Mouse (Mus musculus) thymus, adult 2 months (tissue): ENCODE results near the gene Spi1. TPM values are rescaled to one million over a fixed set of nuclear protein-coding genes. Genes with fewer than 3 reads are reported as not detected.

Experiments
- DNase-seq: peaks from one replicate; pipeline ENCODE4 v3.0.0; 2021
- H3K27ac ChIP-seq: fragments of 200-500 bp; 2 replicates; pipeline ENCODE4 v1.5.1; 2012; ENCODE audit warnings: low read length, control low read depth; ENCODE audit not compliant: control insufficient read depth, insufficient read depth
- H3K27me3 ChIP-seq: fragments of 200-500 bp; 2 replicates; pipeline ENCODE4 v1.6.1; 2012; ENCODE audit warnings: mild to moderate bottlenecking, low read length, moderate library complexity, mixed read lengths; ENCODE audit not compliant: control insufficient read depth, insufficient read depth
- H3K36me3 ChIP-seq: fragments of 200-500 bp; 2 replicates; pipeline ENCODE4 v1.6.1; 2012; ENCODE audit warnings: mild to moderate bottlenecking, low read length, moderate library complexity; ENCODE audit not compliant: control insufficient read depth, insufficient read depth
- H3K4me1 ChIP-seq: fragments of 200-500 bp; replicated peaks from 2 replicates; pipeline ENCODE4 v1.6.1; 2012; ENCODE audit warnings: low read length; ENCODE audit not compliant: control insufficient read depth, insufficient read depth
- H3K4me3 ChIP-seq: fragments of 200-500 bp; 2 replicates; pipeline ENCODE4 v1.5.1; 2012; ENCODE audit warnings: mild to moderate bottlenecking, low read length, control low read depth, moderate library complexity; ENCODE audit not compliant: control insufficient read depth, insufficient read depth
- CTCF ChIP-seq: fragments of 200-500 bp; IDR thresholded peaks from 2 replicates; pipeline ENCODE4 v1.5.1; 2012; ENCODE audit warnings: mild to moderate bottlenecking, control low read depth, low read length, moderate library complexity, borderline replicate concordance; ENCODE audit not compliant: control insufficient read depth, poor library complexity, insufficient read depth; ENCODE audit errors: extremely low read depth
- POLR2A ChIP-seq: fragments of 200-500 bp; IDR thresholded peaks from 2 replicates; pipeline ENCODE4 v1.6.1; 2012; ENCODE audit warnings: mild to moderate bottlenecking, low read length, control low read depth, moderate library complexity; ENCODE audit not compliant: control insufficient read depth, poor library complexity, insufficient read depth; ENCODE audit errors: extremely low read depth
- WGBS: fragments of 180-500 bp; shearing (Covaris S2); methylation state at CpG from one replicate; pipeline ENCODE4 v1.1.7; 2018; 5-methylcytosine and 5-hydroxymethylcytosine counted together
- polyA plus RNA-seq: library from polyadenylated mRNA; depleted of rRNA; stranded (reverse); fragments of >200 nt; gene quantifications from 2 replicates; pipeline ENCODE4 v1.2.3, GENCODE M21; 2012

The Spi1 gene
- polyA plus RNA-seq, 1 experiment: 55.7 TPM

- DNase-seq: no peak
- 75% methylated on average over 15 of the region's 15 CpGs for WGBS
- no peaks in the 10 kb centered on the region for H3K27me3 ChIP-seq
- H3K4me3 ChIP-seq: no peak overlapping the region
- peaks cover 47% of the 10 kb centered on the region for H3K4me1 ChIP-seq
- no peak for TF ChIP-seq POLR2A
- no peak for TF ChIP-seq CTCF
- no peaks in the 10 kb centered on the region for H3K36me3 ChIP-seq
- H3K27ac ChIP-seq: peak overlapping the region; percentile 40; the same call in 1 of the 2 replicates
Measured at GRCm38 (mm10) chr2:91084179-91084820, 2.1 kb downstream of the Spi1 start.

GRCm38 (mm10) chr2:91085494-91086391, 3.6 kb downstream of the Spi1 start:
- H3K4me1 ChIP-seq: peaks cover 43% of the 10 kb centered on the region
- no peak overlapping the region for H3K27ac ChIP-seq
- H3K27me3 ChIP-seq: no peaks in the 10 kb centered on the region
- no peak overlapping the region for H3K4me3 ChIP-seq
- no peaks in the 10 kb centered on the region for H3K36me3 ChIP-seq
- DNase-seq: no peak
- TF ChIP-seq CTCF: no peak
- TF ChIP-seq POLR2A: no peak
- WGBS: 91% methylated on average over 14 of the region's 14 CpGs

DNA sequence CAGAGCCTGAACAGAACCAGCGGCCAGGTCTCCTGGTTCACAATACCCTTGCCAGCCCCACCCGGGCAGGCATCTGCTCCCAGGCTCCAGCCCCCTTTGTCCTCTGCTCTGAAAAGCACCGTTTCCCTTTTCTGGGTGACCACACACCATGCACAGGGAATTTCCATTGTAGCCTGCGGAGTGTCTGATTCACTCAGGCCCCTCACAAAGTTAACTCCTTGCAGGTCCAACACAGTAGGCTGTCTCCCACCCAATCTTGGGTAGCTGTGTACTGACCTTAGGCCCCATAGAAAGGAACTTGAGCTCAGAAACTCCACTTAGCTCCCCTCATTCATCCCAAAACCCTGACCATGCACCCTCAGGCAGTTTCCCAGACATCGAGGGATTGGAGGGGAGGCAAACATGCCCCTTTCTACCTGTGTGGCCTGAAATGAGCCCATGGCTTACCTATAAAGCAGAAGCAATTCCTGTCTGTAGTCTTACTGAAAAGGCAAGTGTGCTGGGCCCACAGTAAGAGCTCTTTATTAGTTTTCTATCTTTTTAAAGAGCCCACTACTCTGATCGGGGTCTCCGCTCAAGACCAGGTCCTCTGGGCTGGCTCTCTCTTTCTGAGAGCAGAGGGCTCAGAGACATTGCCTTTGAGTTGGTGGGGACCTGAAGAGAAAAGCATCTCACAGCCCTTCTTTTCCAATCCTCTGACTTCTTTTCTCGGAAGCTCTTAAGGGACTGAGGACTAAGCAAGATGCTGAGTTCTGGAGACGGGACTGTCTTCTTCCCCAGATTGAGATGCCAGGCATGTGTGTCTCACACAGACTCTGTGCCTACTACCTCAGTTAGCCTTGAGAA, 4.4 kb downstream of the Spi1 start:
- no peak for DNase-seq
- TF ChIP-seq CTCF: no peak
- TF ChIP-seq POLR2A: no peak
- whole genome bisulfite sequencing: 81% methylated on average over 9 of the region's 9 CpGs
- Histone ChIP-seq H3K4me3 (no peak overlapping the region), H3K27ac (peak overlapping the region; percentile 10; the same call in 1 of the 2 replicates), H3K36me3 (no peaks in the 10 kb centered on the region), H3K27me3 (no peaks in the 10 kb centered on the region), H3K4me1 (peaks cover 38% of the 10 kb centered on the region)

- TF ChIP-seq CTCF: no peak
- no peak for TF ChIP-seq POLR2A
- Histone ChIP-seq H3K36me3 (no peaks in the 10 kb centered on the region), H3K4me3 (no peak overlapping the region), H3K4me1 (peaks cover 29% of the 10 kb centered on the region), H3K27me3 (no peaks in the 10 kb centered on the region), H3K27ac (no peak overlapping the region)
- no peak for DNase-seq
- WGBS: 11% methylated on average over 9 of the region's 9 CpGs
Measured at GRCm38 (mm10) chr2:91087453-91087852, 5.3 kb downstream of the Spi1 start.

DNA sequence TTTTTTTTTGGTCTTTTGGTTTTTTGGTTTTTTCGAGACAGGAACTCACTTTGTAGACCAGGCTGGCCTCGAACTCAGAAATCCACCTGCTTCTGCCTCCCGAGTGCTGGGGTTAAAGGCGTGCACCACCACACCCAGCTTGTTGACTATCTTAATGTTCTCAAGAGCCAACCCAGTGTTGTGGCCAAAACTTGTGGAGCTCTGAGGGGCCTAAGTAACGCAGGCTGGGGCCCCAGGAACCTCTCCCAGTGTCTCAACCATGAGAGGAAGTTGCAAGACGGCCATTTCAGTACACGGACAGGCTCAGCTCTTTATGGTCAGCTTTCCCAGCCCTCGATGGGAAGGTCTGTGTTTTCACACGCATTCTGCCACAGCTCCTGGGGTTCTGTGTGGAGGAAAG, 6.8 kb downstream of the Spi1 start:
- no peak for DNase-seq
- WGBS: 54% methylated on average over 9 of the region's 9 CpGs
- no peak overlapping the region for H3K27ac ChIP-seq
- TF ChIP-seq POLR2A (no peak), CTCF (no peak)
- no peaks in the 10 kb centered on the region for H3K27me3 ChIP-seq
- no peaks in the 10 kb centered on the region for H3K36me3 ChIP-seq
- peaks cover 14% of the 10 kb centered on the region for H3K4me1 ChIP-seq
- no peak overlapping the region for H3K4me3 ChIP-seq

- no peak for TF ChIP-seq CTCF
- TF ChIP-seq POLR2A: no peak
- WGBS: 90% methylated on average over 6 of the region's 6 CpGs
- Histone ChIP-seq H3K4me3 (no peak overlapping the region), H3K27me3 (no peaks in the 10 kb centered on the region), H3K36me3 (no peaks in the 10 kb centered on the region), H3K27ac (no peak overlapping the region), H3K4me1 (peaks cover 14% of the 10 kb centered on the region)
- DNase-seq: no peak
Measured at GRCm38 (mm10) chr2:91090208-91090607, 8.0 kb downstream of the Spi1 start.
